Mouse (Mus musculus): ENCODE results near the gene Gm49776. TPM values are rescaled to one million over a fixed set of nuclear protein-coding genes. Genes with fewer than 3 reads are reported as not detected.
"Not testable (repeated sequence)": the region's sequence is repeated elsewhere in the genome, so short reads cannot be mapped to it uniquely, and the experiment has no call there.

Gm49776 gene
- polyA plus RNA-seq, 2 experiments from 2014 or later = not detected

GRCm38 (mm10) chr16:18200062-18200461 is 58.1 kb downstream of the Gm49776 start:
- ATAC-seq = no peak

GRCm38 (mm10) chr16:18198365-18199098 is 59.6 kb downstream of the Gm49776 start:
- no peak for ATAC-seq

- ATAC-seq = no peak
Measured at GRCm38 (mm10) chr16:18197881-18198280, 60.2 kb downstream of the Gm49776 start.

- not testable (repeated sequence) for ATAC-seq
Measured at GRCm38 (mm10) chr16:18195561-18195960, 62.6 kb downstream of the Gm49776 start.

Other genes with a start within 250 kb of the Gm49776 start
- gene Dgcr6, start 205.5 kb downstream of the Gm49776 start, polyA plus RNA-seq (2017; shearing (Covaris generic)) = 10 to 100 TPM; 16.4 to 21.2 TPM
- gene Prodh, start 168.1 kb downstream of the Gm49776 start, polyA plus RNA-seq (2017; shearing (Covaris generic)) = 10 to 100 TPM in 1 of 2 experiments, 1 to 10 TPM in 1; 5.7 to 11.1 TPM
- not detected for gene Rtn4r, start 130.7 kb downstream of the Gm49776 start, polyA plus RNA-seq (2017; shearing (Covaris generic))
- gene Ccdc188, start 40.4 kb downstream of the Gm49776 start, polyA plus RNA-seq (2017; shearing (Covaris generic)) = not detected
- 1 to 10 TPM; 1.6 to 3.2 TPM for gene Zdhhc8, start 23.2 kb downstream of the Gm49776 start, polyA plus RNA-seq (2017; shearing (Covaris generic))
- gene Trmt2a, start 9.6 kb downstream of the Gm49776 start, polyA plus RNA-seq (2017; shearing (Covaris generic)) = 10 to 100 TPM; 42.2 to 67.6 TPM
- 100 to 1,000 TPM; 122 to 138 TPM for gene Ranbp1, start 9.6 kb downstream of the Gm49776 start, polyA plus RNA-seq (2017; shearing (Covaris generic))
- gene Dgcr8, start 30.9 kb upstream of the Gm49776 start, polyA plus RNA-seq (2017; shearing (Covaris generic)) = 10 to 100 TPM; 21.1 to 25.9 TPM
- 10 to 100 TPM; 71.4 to 94.5 TPM for gene Tango2, start 89.8 kb upstream of the Gm49776 start, polyA plus RNA-seq (2017; shearing (Covaris generic))
- gene Arvcf, start 89.9 kb upstream of the Gm49776 start, polyA plus RNA-seq (2017; shearing (Covaris generic)) = under 1 TPM in 1 of 2 experiments, not detected in 1; 0.91 TPM
- gene Txnrd2, start 168.1 kb upstream of the Gm49776 start, polyA plus RNA-seq (2017; shearing (Covaris generic)) = 10 to 100 TPM; 21.7 to 26.7 TPM
- gene Comt, start 168.5 kb upstream of the Gm49776 start, polyA plus RNA-seq (2017; shearing (Covaris generic)) = 10 to 100 TPM; 62.0 to 65.2 TPM
- 10 to 100 TPM; 15.4 to 21.4 TPM for gene Gnb1l, start 240.4 kb upstream of the Gm49776 start, polyA plus RNA-seq (2017; shearing (Covaris generic))
- 1 to 10 TPM in 1 of 2 experiments, under 1 TPM in 1; 0.67 to 1.9 TPM for gene Rtl10, start 240.6 kb upstream of the Gm49776 start, polyA plus RNA-seq (2017; shearing (Covaris generic))